Mouse (Mus musculus) small intestine, adult 2 months (tissue): ENCODE data around the gene Cyp2f2. TPM values are rescaled to one million over a fixed set of nuclear protein-coding genes. Genes with fewer than 3 reads are reported as not detected.

Source experiments
- H3K27ac ChIP-seq: fragments of 200-500 bp; 2 replicates; pipeline ENCODE4 v1.5.1; 2012; ENCODE audit warnings: low read depth, low read length, control low read depth, inconsistent platforms; ENCODE audit not compliant: insufficient read depth
- H3K27me3 ChIP-seq: fragments of 200-500 bp; 2 replicates; pipeline ENCODE4 v1.6.1; 2012; ENCODE audit warnings: mild to moderate bottlenecking, moderate library complexity, low read length, inconsistent platforms; ENCODE audit not compliant: control insufficient read depth, insufficient read depth
- H3K36me3 ChIP-seq: fragments of 200-500 bp; 2 replicates; pipeline ENCODE4 v1.6.1; 2012; ENCODE audit warnings: mild to moderate bottlenecking, low read length, control low read depth, inconsistent platforms; ENCODE audit not compliant: control insufficient read depth, insufficient read depth
- H3K4me1 ChIP-seq: fragments of 200-500 bp; 2 replicates; pipeline ENCODE4 v1.6.1; 2012; ENCODE audit warnings: low read length, inconsistent platforms, mixed read lengths; ENCODE audit not compliant: control insufficient read depth, insufficient read depth, insufficient read length
- H3K4me3 ChIP-seq: fragments of 200-500 bp; 2 replicates; pipeline ENCODE4 v1.5.1; 2012; ENCODE audit warnings: low read depth, mild to moderate bottlenecking, control low read depth, inconsistent platforms, low read length, moderate library complexity
- CTCF ChIP-seq: fragments of 200-500 bp; IDR thresholded peaks from 2 replicates; pipeline ENCODE4 v1.5.1; 2012; ENCODE audit warnings: low read depth, mild to moderate bottlenecking, control low read depth, inconsistent platforms, low read length, moderate library complexity, mixed read lengths; ENCODE audit not compliant: insufficient replicate concordance, insufficient read length; ENCODE audit errors: extremely low read depth
- POLR2A ChIP-seq: fragments of 200-500 bp; IDR thresholded peaks from 2 replicates; pipeline ENCODE4 v1.6.1; 2012; ENCODE audit warnings: low read depth, mild to moderate bottlenecking, control low read depth, inconsistent platforms, low read length, moderate library complexity
- WGBS: fragments of 180-500 bp; shearing (Covaris S2); methylation state at CpG from one replicate; pipeline ENCODE4 v1.1.7; 2018; 5-methylcytosine and 5-hydroxymethylcytosine counted together
- polyA plus RNA-seq: library from polyadenylated mRNA; depleted of rRNA; stranded (reverse); fragments of >200 nt; gene quantifications from 2 replicates; pipeline ENCODE4 v1.2.3, GENCODE M21; 2012

The Cyp2f2 gene
- polyA plus RNA-seq, 1 experiment, result 0.30 TPM

- Histone ChIP-seq H3K4me1 (peaks cover 4% of the 10 kb centered on the region), H3K27me3 (no peaks in the 10 kb centered on the region), H3K27ac (no peak overlapping the region), H3K4me3 (no peak overlapping the region), H3K36me3 (no peaks in the 10 kb centered on the region)
- TF ChIP-seq CTCF, result no peak
- TF ChIP-seq POLR2A, result no peak
- 66% methylated on average over 13 of the region's 13 CpGs for WGBS
Measured at GRCm38 (mm10) chr7:27128946-27129345, 9.2 kb downstream of the Cyp2f2 start.

GRCm38 (mm10) chr7:27129811-27130210 is 10.1 kb downstream of the Cyp2f2 start:
- Histone ChIP-seq H3K27me3 (no peaks in the 10 kb centered on the region), H3K4me3 (no peak overlapping the region), H3K27ac (no peak overlapping the region), H3K36me3 (no peaks in the 10 kb centered on the region), H3K4me1 (peaks cover 4% of the 10 kb centered on the region)
- no peak for TF ChIP-seq CTCF
- no peak for TF ChIP-seq POLR2A
- WGBS, result 76% methylated on average over 12 of the region's 12 CpGs

- TF ChIP-seq POLR2A, result no peak
- no peak for TF ChIP-seq CTCF
- H3K27me3 ChIP-seq, result no peaks in the 10 kb centered on the region
- 85% methylated on average over 22 of the region's 22 CpGs for WGBS
- no peak overlapping the region for H3K4me3 ChIP-seq
- H3K27ac ChIP-seq, result no peak overlapping the region
- no peaks in the 10 kb centered on the region for H3K36me3 ChIP-seq
- peaks cover 4% of the 10 kb centered on the region for H3K4me1 ChIP-seq
Measured at GRCm38 (mm10) chr7:27130521-27131370, 11.0 kb downstream of the Cyp2f2 start.

GRCm38 (mm10) chr7:27131387-27131786 is 11.7 kb downstream of the Cyp2f2 start:
- Histone ChIP-seq H3K4me3 (no peak overlapping the region), H3K27ac (no peak overlapping the region), H3K4me1 (peaks cover 4% of the 10 kb centered on the region), H3K36me3 (no peaks in the 10 kb centered on the region), H3K27me3 (no peaks in the 10 kb centered on the region)
- WGBS, result 62% methylated on average over 2 of the region's 2 CpGs
- TF ChIP-seq CTCF (peak; percentile 22; the same call in 1 of the 2 replicates), POLR2A (no peak)

- H3K36me3 ChIP-seq, result no peaks in the 10 kb centered on the region
- H3K4me3 ChIP-seq, result no peak overlapping the region
- peaks cover 4% of the 10 kb centered on the region for H3K4me1 ChIP-seq
- WGBS, result 8% methylated on average over 10 of the region's 10 CpGs
- TF ChIP-seq POLR2A (no peak), CTCF (peak; percentile 61; the same call in 1 of the 2 replicates)
- H3K27me3 ChIP-seq, result no peaks in the 10 kb centered on the region
- H3K27ac ChIP-seq, result no peak overlapping the region
Measured at GRCm38 (mm10) chr7:27132588-27132987, 12.9 kb downstream of the Cyp2f2 start.

- no peaks in the 10 kb centered on the region for H3K36me3 ChIP-seq
- no peaks in the 10 kb centered on the region for H3K27me3 ChIP-seq
- H3K4me1 ChIP-seq, result peaks cover 4% of the 10 kb centered on the region
- TF ChIP-seq CTCF (no peak), POLR2A (no peak)
- H3K4me3 ChIP-seq, result no peak overlapping the region
- 19% methylated on average over 12 of the region's 12 CpGs for WGBS
- H3K27ac ChIP-seq, result no peak overlapping the region
Measured at GRCm38 (mm10) chr7:27133156-27133555, 13.4 kb downstream of the Cyp2f2 start.

GRCm38 (mm10) chr7:27133757-27134156 is 14.0 kb downstream of the Cyp2f2 start:
- no peaks in the 10 kb centered on the region for H3K36me3 ChIP-seq
- WGBS, result 43% methylated on average over 4 of the region's 4 CpGs
- H3K4me3 ChIP-seq, result no peak overlapping the region
- no peak for TF ChIP-seq POLR2A
- TF ChIP-seq CTCF, result no peak
- no peaks in the 10 kb centered on the region for H3K27me3 ChIP-seq
- H3K27ac ChIP-seq, result no peak overlapping the region
- peaks cover 4% of the 10 kb centered on the region for H3K4me1 ChIP-seq
